Comparison of ENCODE assay signal across 20 mouse cellular contexts in the genomic region with DNA sequence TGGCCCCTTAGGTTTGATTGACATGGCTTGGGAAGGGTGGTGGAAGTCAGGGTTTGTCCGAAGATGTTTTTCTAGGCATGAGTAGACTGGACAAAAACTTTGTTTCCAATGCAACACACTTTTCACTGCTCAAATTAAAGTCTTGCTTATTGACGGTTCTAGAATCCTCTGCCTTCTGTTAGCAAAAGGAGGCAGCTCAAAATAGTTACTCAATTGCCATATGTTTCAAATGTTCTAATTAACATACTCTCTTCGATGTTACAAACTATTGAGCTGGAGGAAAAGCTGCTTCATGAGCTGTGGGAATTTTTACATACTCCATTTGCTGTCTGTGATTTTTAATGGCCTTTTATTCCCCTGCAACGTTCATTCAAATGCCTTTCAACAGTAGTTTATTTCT. TPM values are rescaled to one million over a fixed set of nuclear protein-coding genes. Genes with fewer than 3 reads are reported as not detected.
DNase-seq lines count a peak whose midpoint lies in the region; ATAC-seq lines count a peak whose summit lies in the region.
"Had no signal": no experiment of that assay in that cellular context is flagged by ENCODE, and none has a peak within 500 bp of the region (broad histone marks: within the 10 kb centered on the region; RNA-seq: fewer than 3 reads in every experiment).

No protein-coding gene starts in this region.

- no peaks in the 10 kb centered on the region for H3K27me3 ChIP-seq in forebrain, embryonic 14.5 days (replicated peaks; ENCODE audit: control insufficient read depth, insufficient read depth, low read length)
- H3K27me3 ChIP-seq in forebrain, embryonic 15.5 days, result no peaks in the 10 kb centered on the region
- H3K27me3 ChIP-seq: CH12.LX; embryonic facial prominence, embryonic 12.5 days; forebrain, embryonic 13.5 days had no signal

- no peak for ATAC-seq in forebrain, embryonic 14.5 days
- no peak for ATAC-seq in forebrain, embryonic 15.5 days (replicated peaks)
- peak; percentile 88 for ATAC-seq in frontal cortex, adult (ENCODE audit: low TSS enrichment)
- ATAC-seq: CD4-positive, CD25-positive, alpha-beta regulatory T cell, adult 4 months; forebrain, embryonic 13.5 days had no signal

- H3K4me3 ChIP-seq in forebrain, embryonic 14.5 days (ENCODE audit: low read depth, low read length), result no peak overlapping the region
- no peak overlapping the region for H3K4me3 ChIP-seq in forebrain, embryonic 15.5 days
- H3K4me3 ChIP-seq: embryonic facial prominence, embryonic 10.5 days; embryonic facial prominence, embryonic 12.5 days; forebrain, embryonic 13.5 days had no signal

- H3K9ac ChIP-seq in forebrain, embryonic 14.5 days (ENCODE audit: low read length), result no peak overlapping the region
- no peak overlapping the region for H3K9ac ChIP-seq in forebrain, embryonic 15.5 days (replicated peaks)
- H3K9ac ChIP-seq: embryonic facial prominence, embryonic 12.5 days; forebrain, embryonic 13.5 days had no signal

- DNase-seq in forebrain, embryonic 14.5 days (ENCODE audit: low spot score), result peak; percentile 44
- no peak for DNase-seq in frontal cortex, postnatal 25 days (ENCODE audit: low spot score in 2 of 2)
- no peak for DNase-seq in MN1 (ENCODE audit: low spot score)
- DNase-seq: adrenal gland, adult 2 months; adrenal gland, postnatal 10 days; adrenal gland, postnatal 25 days; B cell, adult 2 months; cerebellum, adult 11-12 months; cerebellum, adult 2 months; cerebellum, adult 9-10 months; cerebellum, postnatal 10 days; cerebellum, postnatal 25 days had no signal

- no peaks in the 10 kb centered on the region for H3K36me3 ChIP-seq in forebrain, embryonic 14.5 days (ENCODE audit: control insufficient read depth, insufficient read depth, low read length)
- H3K36me3 ChIP-seq in forebrain, embryonic 15.5 days, result no peaks in the 10 kb centered on the region
- H3K36me3 ChIP-seq: embryonic facial prominence, embryonic 10.5 days; embryonic facial prominence, embryonic 12.5 days; G1E had no signal

- 41% methylated on average over 4 of the region's 4 CpGs for WGBS in forebrain, embryonic 14.5 days
- 34% methylated on average over 4 of the region's 4 CpGs for WGBS in forebrain, embryonic 15.5 days

- H3K27ac ChIP-seq in forebrain, embryonic 14.5 days (ENCODE audit: low read depth, low read length), result no peak overlapping the region
- no peak overlapping the region for H3K27ac ChIP-seq in forebrain, embryonic 15.5 days (replicated peaks)
- H3K27ac ChIP-seq: embryonic facial prominence, embryonic 10.5 days; embryonic facial prominence, embryonic 12.5 days; forebrain, embryonic 13.5 days had no signal

- no peaks in the 10 kb centered on the region for H3K9me3 ChIP-seq in forebrain, embryonic 14.5 days (replicated peaks; ENCODE audit: control insufficient read depth, low read length)
- H3K9me3 ChIP-seq in forebrain, embryonic 15.5 days, result no peaks in the 10 kb centered on the region
- H3K9me3 ChIP-seq: embryonic facial prominence, embryonic 10.5 days; embryonic facial prominence, embryonic 12.5 days; forebrain, embryonic 13.5 days had no signal

- no peak overlapping the region for H3K4me2 ChIP-seq in forebrain, embryonic 14.5 days (ENCODE audit: low read length)
- H3K4me2 ChIP-seq in forebrain, embryonic 15.5 days (replicated peaks), result no peak overlapping the region
- H3K4me2 ChIP-seq: embryonic facial prominence, embryonic 12.5 days; forebrain, embryonic 13.5 days had no signal

- peaks cover 5% of the 10 kb centered on the region; the same call in 1 of the 2 replicates for H3K4me1 ChIP-seq in forebrain, embryonic 14.5 days (ENCODE audit: control insufficient read depth, insufficient read depth, low read length)
- H3K4me1 ChIP-seq in forebrain, embryonic 15.5 days, result peaks cover 14% of the 10 kb centered on the region
- H3K4me1 ChIP-seq: embryonic facial prominence, embryonic 10.5 days; embryonic facial prominence, embryonic 12.5 days had no signal

RNA-seq across cellular contexts. Expression of a gene that starts 39.0 kb away (rescaled TPM):
- polyA plus RNA-seq in forebrain, embryonic 14.5 days (2014; fragmentation: Nextera tagmentation; extraction: Ambion mirVana), result 0.75 and 0.97 TPM in 2 replicates
- polyA plus RNA-seq in forebrain, embryonic 15.5 days (2015; fragmentation: Nextera tagmentation; extraction: Ambion mirVana), result 0.84 and 1.1 TPM in 2 replicates
- polyA plus RNA-seq: CD4-positive, CD25-positive, alpha-beta regulatory T cell, adult 4 months; G1E had no signal
